Mouse (Mus musculus) testis, adult 2 months (tissue): ENCODE data around the gene Unc13a.
A peak's percentile ranks its signal among the peaks of the same experiment; 100 is the strongest.

ENCODE experiments used
- CTCF ChIP-seq: fragments of 200-500 bp; IDR thresholded peaks from 2 replicates; pipeline ENCODE4 v1.5.1; 2012; ENCODE audit warnings: low read depth, mild to moderate bottlenecking, inconsistent platforms, low read length, moderate library complexity; ENCODE audit not compliant: control insufficient read depth, insufficient read depth, insufficient replicate concordance
- POLR2A ChIP-seq: fragments of 200-500 bp; IDR thresholded peaks from 2 replicates; pipeline ENCODE4 v1.6.1; 2012; ENCODE audit warnings: low read depth, mild to moderate bottlenecking, inconsistent platforms, low read length, moderate library complexity; ENCODE audit not compliant: control insufficient read depth

- TF ChIP-seq CTCF (no peak), POLR2A (peak; percentile 48; the same call in 1 of the 2 replicates)
Measured at GRCm38 (mm10) chr8:71592374-71593170, 79.0 kb downstream of the Unc13a start.
